Mouse (Mus musculus) small intestine, adult 2 months (tissue): Measurements from ENCODE around the gene Usp8.

Experiments
- CTCF ChIP-seq: fragments of 200-500 bp; IDR thresholded peaks from 2 replicates; pipeline ENCODE4 v1.5.1; 2012; ENCODE audit warnings: low read depth, mild to moderate bottlenecking, control low read depth, inconsistent platforms, low read length, moderate library complexity, mixed read lengths; ENCODE audit not compliant: insufficient replicate concordance, insufficient read length; ENCODE audit errors: extremely low read depth
- POLR2A ChIP-seq: fragments of 200-500 bp; IDR thresholded peaks from 2 replicates; pipeline ENCODE4 v1.6.1; 2012; ENCODE audit warnings: low read depth, mild to moderate bottlenecking, control low read depth, inconsistent platforms, low read length, moderate library complexity

DNA sequence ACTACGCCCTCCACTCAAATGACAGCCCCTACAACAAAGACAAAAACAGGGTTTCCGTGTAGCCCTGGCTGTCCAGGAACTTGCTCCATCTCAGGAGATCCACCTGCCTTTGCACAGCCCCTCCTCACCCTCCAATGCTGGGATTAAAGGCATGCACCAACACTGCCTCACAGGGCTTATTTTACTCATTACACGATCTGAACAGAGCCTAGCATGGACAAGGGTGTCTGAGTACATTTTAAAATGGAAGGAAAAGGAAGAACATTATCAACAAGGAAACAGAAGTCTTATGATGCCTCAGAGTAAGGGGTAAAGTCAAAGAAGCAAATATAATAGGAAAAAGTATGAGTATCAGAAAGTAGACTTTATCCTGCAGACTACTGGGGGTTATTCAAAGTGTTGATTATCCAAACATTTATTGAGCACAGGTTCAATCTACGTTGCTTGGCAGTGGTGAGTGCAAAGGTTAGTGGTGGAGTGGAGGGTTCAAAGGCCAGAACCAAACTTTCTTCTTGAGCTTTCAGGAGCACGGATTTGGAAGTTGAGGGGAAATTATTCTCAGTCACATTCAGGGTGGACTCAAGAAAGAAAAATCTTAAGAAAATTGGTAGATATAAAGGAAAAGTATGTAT is 38.4 kb upstream of the Usp8 start:
- TF ChIP-seq POLR2A (no peak), CTCF (no peak)
